Mouse (Mus musculus): ENCODE data around the gene Gstcd. TPM values are rescaled to one million over a fixed set of nuclear protein-coding genes. Genes with fewer than 3 reads are reported as not detected.

Gstcd gene
- polyA plus RNA-seq, 1 experiment from 2014 or later, result 3.4 TPM

- 47% methylated on average over 1 of the region's 1 CpGs for WGBS
- H3K4me3 ChIP-seq, result no peak overlapping the region
- no peak for ATAC-seq (ENCODE audit: extremely low read depth, insufficient number of reproducible peaks, low FRiP score, low TSS enrichment)
Measured at GRCm38 (mm10) chr3:133094305-133094704, 2.5 kb upstream of the Gstcd start.

GRCm38 (mm10) chr3:133092936-133093335, 1.1 kb upstream of the Gstcd start:
- H3K4me2 ChIP-seq, result peak overlapping the region; percentile 80
- no peak for ATAC-seq (ENCODE audit: extremely low read depth, insufficient number of reproducible peaks, low FRiP score, low TSS enrichment)

More at GRCm38 (mm10) chr3:133094305-133094704, 2.5 kb upstream of the Gstcd start:
- H3K9me3 ChIP-seq, result no peaks in the 10 kb centered on the region
- H3K36me3 ChIP-seq, result peaks cover 26% of the 10 kb centered on the region
- H3K4me1 ChIP-seq, result peaks cover 30% of the 10 kb centered on the region
- H3K27me3 ChIP-seq (replicated peaks), result no peaks in the 10 kb centered on the region
- no peak overlapping the region for H3K4me2 ChIP-seq
- H3K27ac ChIP-seq (replicated peaks), result no peak overlapping the region
- H3K9ac ChIP-seq, result no peak overlapping the region

GRCm38 (mm10) chr3:133092274-133092853, 531 bp upstream of the Gstcd start:
- Histone ChIP-seq H3K36me3 (peaks cover 7% of the 10 kb centered on the region), H3K4me1 (peaks cover 30% of the 10 kb centered on the region), H3K27me3 (replicated peaks) (no peaks in the 10 kb centered on the region), H3K9me3 (no peaks in the 10 kb centered on the region), H3K4me2 (peak overlapping the region; percentile 80), H3K9ac (peak overlapping the region; percentile 94), H3K4me3 (peak overlapping the region; percentile 95), H3K27ac (replicated peaks) (peak overlapping the region; percentile 98)
- under 1% methylated on average over 7 of the region's 7 CpGs for WGBS
- no peak for ATAC-seq (ENCODE audit: extremely low read depth, insufficient number of reproducible peaks, low FRiP score, low TSS enrichment)

More at GRCm38 (mm10) chr3:133092936-133093335, 1.1 kb upstream of the Gstcd start:
- H3K4me3 ChIP-seq, result peak overlapping the region; percentile 95
- H3K27me3 ChIP-seq (replicated peaks), result no peaks in the 10 kb centered on the region
- WGBS, result 85% methylated on average over 1 of the region's 1 CpGs
- H3K36me3 ChIP-seq, result peaks cover 13% of the 10 kb centered on the region
- H3K27ac ChIP-seq (replicated peaks), result no peak overlapping the region
- H3K9ac ChIP-seq, result peak overlapping the region; percentile 94
- no peaks in the 10 kb centered on the region for H3K9me3 ChIP-seq
- peaks cover 30% of the 10 kb centered on the region for H3K4me1 ChIP-seq

GRCm38 (mm10) chr3:133091121-133091663, 641 bp downstream of the Gstcd start:
- under 1% methylated on average over 44 of the region's 44 CpGs for WGBS
- H3K4me2 ChIP-seq, result peak overlapping the region; percentile 80

GRCm38 (mm10) chr3:133090247-133091120, 1.3 kb downstream of the Gstcd start:
- Histone ChIP-seq H3K27me3 (replicated peaks) (no peaks in the 10 kb centered on the region), H3K27ac (replicated peaks) (peak overlapping the region; percentile 98), H3K36me3 (no peaks in the 10 kb centered on the region), H3K9ac (peak overlapping the region; percentile 94), H3K9me3 (no peaks in the 10 kb centered on the region), H3K4me2 (peak overlapping the region; percentile 80), H3K4me3 (peak overlapping the region; percentile 95), H3K4me1 (peaks cover 26% of the 10 kb centered on the region)
- 13% methylated on average over 11 of the region's 11 CpGs for WGBS
- no peak for ATAC-seq (ENCODE audit: extremely low read depth, insufficient number of reproducible peaks, low FRiP score, low TSS enrichment)

More at GRCm38 (mm10) chr3:133091121-133091663, 641 bp downstream of the Gstcd start:
- no peaks in the 10 kb centered on the region for H3K9me3 ChIP-seq
- no peaks in the 10 kb centered on the region for H3K27me3 ChIP-seq (replicated peaks)
- peak overlapping the region; percentile 94 for H3K9ac ChIP-seq
- H3K4me1 ChIP-seq, result peaks cover 30% of the 10 kb centered on the region
- peak; percentile 59 for ATAC-seq (ENCODE audit: extremely low read depth, insufficient number of reproducible peaks, low FRiP score, low TSS enrichment)
- peak overlapping the region; percentile 98 for H3K27ac ChIP-seq (replicated peaks)
- peak overlapping the region; percentile 95 for H3K4me3 ChIP-seq
- no peaks in the 10 kb centered on the region for H3K36me3 ChIP-seq

- no peak for ATAC-seq (ENCODE audit: extremely low read depth, insufficient number of reproducible peaks, low FRiP score, low TSS enrichment)
- Histone ChIP-seq H3K36me3 (peaks cover 33% of the 10 kb centered on the region), H3K4me1 (peaks cover 9% of the 10 kb centered on the region), H3K4me3 (no peak overlapping the region), H3K27me3 (replicated peaks) (no peaks in the 10 kb centered on the region), H3K4me2 (no peak overlapping the region), H3K9ac (no peak overlapping the region), H3K9me3 (no peaks in the 10 kb centered on the region), H3K27ac (replicated peaks) (no peak overlapping the region)
- 67% methylated on average over 3 of the region's 3 CpGs for WGBS
Measured at GRCm38 (mm10) chr3:133085858-133086257, 6.0 kb downstream of the Gstcd start.

- Histone ChIP-seq H3K4me3 (no peak overlapping the region), H3K4me1 (no peaks in the 10 kb centered on the region), H3K9ac (no peak overlapping the region), H3K9me3 (no peaks in the 10 kb centered on the region), H3K36me3 (peaks cover 45% of the 10 kb centered on the region), H3K4me2 (no peak overlapping the region), H3K27me3 (replicated peaks) (no peaks in the 10 kb centered on the region), H3K27ac (replicated peaks) (no peak overlapping the region)
- WGBS, result 85% methylated on average over 5 of the region's 5 CpGs
- ATAC-seq (ENCODE audit: extremely low read depth, insufficient number of reproducible peaks, low FRiP score, low TSS enrichment), result no peak
Measured at GRCm38 (mm10) chr3:133082736-133083135, 9.1 kb downstream of the Gstcd start.

GRCm38 (mm10) chr3:133075560-133075959, 16.3 kb downstream of the Gstcd start:
- no peak overlapping the region for H3K4me3 ChIP-seq
- H3K4me1 ChIP-seq, result 0 out of 2 replicates have a peak, but pooled peaks cover 3% of the 10 kb centered on the region
- H3K9ac ChIP-seq, result no peak overlapping the region
- H3K36me3 ChIP-seq, result peaks cover 29% of the 10 kb centered on the region
- H3K27me3 ChIP-seq (replicated peaks), result no peaks in the 10 kb centered on the region
- no peak overlapping the region for H3K4me2 ChIP-seq
- 90% methylated on average over 10 of the region's 10 CpGs for WGBS
- no peak overlapping the region for H3K27ac ChIP-seq (replicated peaks)
- no peaks in the 10 kb centered on the region for H3K9me3 ChIP-seq
- ATAC-seq (ENCODE audit: extremely low read depth, insufficient number of reproducible peaks, low FRiP score, low TSS enrichment), result no peak

GRCm38 (mm10) chr3:133052068-133052467, 39.8 kb downstream of the Gstcd start:
- peaks cover 9% of the 10 kb centered on the region for H3K36me3 ChIP-seq
- no peak for ATAC-seq (ENCODE audit: extremely low read depth, insufficient number of reproducible peaks, low FRiP score, low TSS enrichment)
- 85% methylated on average over 2 of the region's 2 CpGs for WGBS

GRCm38 (mm10) chr3:133033145-133033755, 58.6 kb downstream of the Gstcd start:
- 95% methylated on average over 7 of the region's 7 CpGs for WGBS
- H3K4me3 ChIP-seq, result no peak overlapping the region
- H3K27ac ChIP-seq (replicated peaks), result no peak overlapping the region
- H3K4me1 ChIP-seq, result no peaks in the 10 kb centered on the region
- H3K27me3 ChIP-seq (replicated peaks), result no peaks in the 10 kb centered on the region
- no peaks in the 10 kb centered on the region for H3K36me3 ChIP-seq
- no peak for ATAC-seq (ENCODE audit: extremely low read depth, insufficient number of reproducible peaks, low FRiP score, low TSS enrichment)
- no peak overlapping the region for H3K4me2 ChIP-seq
- no peaks in the 10 kb centered on the region for H3K9me3 ChIP-seq
- no peak overlapping the region for H3K9ac ChIP-seq

More at GRCm38 (mm10) chr3:133052068-133052467, 39.8 kb downstream of the Gstcd start:
- no peaks in the 10 kb centered on the region for H3K4me1 ChIP-seq
- H3K9me3 ChIP-seq, result no peaks in the 10 kb centered on the region
- no peak overlapping the region for H3K4me2 ChIP-seq
- no peak overlapping the region for H3K4me3 ChIP-seq
- no peaks in the 10 kb centered on the region for H3K27me3 ChIP-seq (replicated peaks)
- no peak overlapping the region for H3K27ac ChIP-seq (replicated peaks)
- H3K9ac ChIP-seq, result no peak overlapping the region

GRCm38 (mm10) chr3:133026977-133027376, 64.9 kb downstream of the Gstcd start:
- Histone ChIP-seq H3K4me1 (no peaks in the 10 kb centered on the region), H3K9ac (no peak overlapping the region), H3K4me3 (no peak overlapping the region), H3K9me3 (no peaks in the 10 kb centered on the region), H3K27me3 (replicated peaks) (no peaks in the 10 kb centered on the region), H3K4me2 (no peak overlapping the region), H3K27ac (replicated peaks) (no peak overlapping the region), H3K36me3 (no peaks in the 10 kb centered on the region)
- no peak for ATAC-seq (ENCODE audit: extremely low read depth, insufficient number of reproducible peaks, low FRiP score, low TSS enrichment)
- 89% methylated on average over 2 of the region's 2 CpGs for WGBS
